Mouse (Mus musculus) ovary, adult 2 months (tissue): Measurements from ENCODE around the gene Pcsk1n. TPM values are rescaled to one million over a fixed set of nuclear protein-coding genes. Genes with fewer than 3 reads are reported as not detected.

ENCODE experiments used
- polyA plus RNA-seq: library from polyadenylated mRNA; depleted of rRNA; stranded (reverse); fragments of >200 nt; gene quantifications from 2 replicates; pipeline ENCODE4 v1.2.3, GENCODE M21; 2012; rRNA removed

The Pcsk1n gene
- polyA plus RNA-seq = 1.9 and 2.3 TPM in 2 replicates

DNA sequence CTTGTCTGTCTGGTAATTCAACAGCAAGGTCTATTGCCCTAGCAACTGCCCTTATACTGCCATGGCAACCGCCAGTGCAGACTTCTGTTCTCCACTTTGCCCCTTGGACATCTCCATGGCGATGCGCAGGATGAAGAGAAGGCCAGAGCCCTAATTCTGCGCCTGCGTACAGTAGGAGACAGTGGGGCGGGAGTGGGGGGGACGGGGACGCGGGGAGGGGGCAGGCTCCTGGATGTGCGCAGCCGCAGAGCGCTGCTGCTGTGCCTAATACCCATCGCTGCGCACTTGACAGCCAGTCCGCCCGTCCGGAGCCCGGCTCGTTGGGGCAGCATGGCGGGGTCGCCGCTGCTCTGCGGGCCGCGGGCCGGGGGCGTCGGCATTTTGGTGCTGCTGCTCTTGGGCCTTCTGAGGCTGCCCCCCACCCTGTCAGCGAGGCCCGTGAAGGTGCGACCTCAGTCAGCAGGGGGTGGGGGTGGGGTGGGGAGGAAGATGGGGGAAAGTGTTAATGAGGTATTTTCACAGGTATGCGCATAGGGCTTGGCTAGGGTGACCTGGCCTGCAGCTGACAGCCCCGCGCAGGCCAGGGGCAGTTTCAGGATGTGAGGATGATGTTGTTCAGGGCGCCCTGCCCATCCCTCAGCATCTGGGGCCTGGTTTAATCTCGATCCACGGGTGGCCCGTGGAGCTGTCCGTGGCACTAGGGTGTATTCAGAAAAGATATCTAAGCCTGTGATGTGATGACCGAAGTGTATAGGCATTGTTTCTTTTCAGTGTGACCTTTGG is at the start of gene Pcsk1n:
Gene Pcsk1n, plus strand, starts transcription at position 222 of the 783 bp plus-strand sequence.

GRCm38 (mm10) chrX:7878007-7878419 is 41.6 kb upstream of the Pcsk1n start, which contains the start of gene Pim2:
Pim2 (plus strand) TSS chrX:7878262.

GRCm38 (mm10) chrX:7883841-7884567 is 35.6 kb upstream of the Pcsk1n start, which contains the start of gene Slc35a2:
Slc35a2 (plus strand) TSS chrX:7884028.

GRCm38 (mm10) chrX:7898880-7899874 is 20.4 kb upstream of the Pcsk1n start, which contains the start of the genes Pqbp1 and Timm17b:
Pqbp1 (minus strand) TSS chrX:7899269.
Timm17b (plus strand) TSS chrX:7899357.

GRCm38 (mm10) chrX:7907735-7908134 is 11.9 kb upstream of the Pcsk1n start, which contains the start of gene Gm10491:
Gm10491 (minus strand) TSS chrX:7907835.

DNA sequence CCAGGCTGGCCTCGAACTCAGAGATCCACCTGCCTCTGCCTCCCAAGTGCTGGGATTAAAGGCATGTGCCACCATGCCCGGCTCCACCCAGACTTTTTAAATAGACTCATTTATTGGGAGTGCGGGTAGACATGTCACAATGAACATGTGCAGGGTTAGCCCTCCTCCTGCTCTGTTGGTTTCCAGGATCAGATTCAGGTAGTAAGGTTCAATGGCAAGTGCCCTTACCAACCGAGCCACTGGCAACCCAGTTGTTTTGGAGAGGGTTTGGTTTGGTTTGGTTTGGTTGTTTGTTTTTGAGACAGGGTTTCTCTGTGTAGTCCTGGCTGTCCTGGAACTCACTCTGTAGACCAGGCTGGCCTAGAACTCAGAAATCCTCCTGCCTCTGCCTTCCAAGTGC is 10.4 kb upstream of the Pcsk1n start, which contains the start of gene Gm10490:
Gene Gm10490, plus strand, starts transcription at position 301 of the 400 bp plus-strand sequence.

DNA sequence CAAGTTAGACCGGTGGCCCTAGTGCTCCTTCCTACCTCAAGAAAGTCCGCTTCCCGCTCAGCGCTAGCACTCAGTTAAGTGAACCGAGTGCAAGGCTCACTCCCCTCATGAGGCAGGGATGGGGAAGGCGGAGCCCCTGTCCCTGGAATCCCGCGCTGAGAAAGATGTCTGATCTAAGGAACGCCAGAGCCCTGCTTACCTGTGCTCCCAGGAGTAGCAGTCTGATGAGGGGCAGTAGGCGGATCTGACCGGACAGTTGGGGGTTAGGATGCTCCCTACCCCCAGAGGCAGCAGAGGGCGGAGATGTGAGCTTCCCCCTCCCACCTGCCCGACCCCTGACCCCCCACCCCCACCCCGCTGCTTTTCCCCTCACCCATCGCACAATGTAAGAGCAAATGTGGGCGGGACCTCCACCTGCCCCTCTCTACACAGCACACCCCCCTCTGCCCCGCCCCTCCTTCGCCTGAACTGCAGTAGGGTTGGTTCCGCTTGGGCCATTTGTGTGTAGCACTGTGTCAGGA is 8.7 kb downstream of the Pcsk1n start, which contains the start of gene Eras:
Gene Eras, minus strand, starts transcription at position 338 of the 521 bp plus-strand sequence.

GRCm38 (mm10) chrX:7947108-7947899 is 27.7 kb downstream of the Pcsk1n start, which contains the start of gene Hdac6:
Hdac6 (minus strand) TSS chrX:7947889.

Other genes with a start within 250 kb of the Pcsk1n start
- 149 and 231 TPM in 2 replicates for gene Plp2, start 248.4 kb upstream of the Pcsk1n start, polyA plus RNA-seq
- 3.4 and 4.6 TPM in 2 replicates for gene Magix, start 238.6 kb upstream of the Pcsk1n start, polyA plus RNA-seq
- gene Gpkow, start 222.7 kb upstream of the Pcsk1n start, polyA plus RNA-seq = 7.9 and 9.3 TPM in 2 replicates
- gene Wdr45, start 205.5 kb upstream of the Pcsk1n start, polyA plus RNA-seq = 46.9 and 64.6 TPM in 2 replicates
- 0.71 and 1.6 TPM in 2 replicates for gene Gm45208, start 197.6 kb upstream of the Pcsk1n start, polyA plus RNA-seq
- gene Praf2, start 191.4 kb upstream of the Pcsk1n start, polyA plus RNA-seq = 90.1 and 91.4 TPM in 2 replicates
- 29.6 and 35.3 TPM in 2 replicates for gene Ccdc120, start 168.9 kb upstream of the Pcsk1n start, polyA plus RNA-seq
- gene Tfe3, start 157.3 kb upstream of the Pcsk1n start, polyA plus RNA-seq = 35.2 and 35.4 TPM in 2 replicates
- 34.1 and 34.5 TPM in 2 replicates for gene Gripap1, start 130.1 kb upstream of the Pcsk1n start, polyA plus RNA-seq
- gene Kcnd1, start 97.5 kb upstream of the Pcsk1n start, polyA plus RNA-seq = 2.3 and 3.0 TPM in 2 replicates
- 27.6 and 29.9 TPM in 2 replicates for gene Otud5, start 78.5 kb upstream of the Pcsk1n start, polyA plus RNA-seq
- gene Pim2, start 41.6 kb upstream of the Pcsk1n start, polyA plus RNA-seq = 16.5 and 18.2 TPM in 2 replicates
- gene Slc35a2, start 35.8 kb upstream of the Pcsk1n start, polyA plus RNA-seq = 129 and 132 TPM in 2 replicates
- gene Pqbp1, start 20.6 kb upstream of the Pcsk1n start, polyA plus RNA-seq = 53.7 and 69.5 TPM in 2 replicates
- gene Timm17b, start 20.5 kb upstream of the Pcsk1n start, polyA plus RNA-seq = 41.8 and 57.6 TPM in 2 replicates
- not detected in 2 replicates for gene Gm10491, start 12.0 kb upstream of the Pcsk1n start, polyA plus RNA-seq
- not detected in 2 replicates for gene Gm10490, start 10.3 kb upstream of the Pcsk1n start, polyA plus RNA-seq
- gene Eras, start 8.8 kb downstream of the Pcsk1n start, polyA plus RNA-seq = not detected in 2 replicates
- gene Hdac6, start 28.1 kb downstream of the Pcsk1n start, polyA plus RNA-seq = 51.2 and 62.0 TPM in 2 replicates
- gene Gata1, start 58.2 kb downstream of the Pcsk1n start, polyA plus RNA-seq = 8.0 and 9.2 TPM in 2 replicates
- gene Glod5, start 98.7 kb downstream of the Pcsk1n start, polyA plus RNA-seq = not detected in 2 replicates
- 19.6 and 26.9 TPM in 2 replicates for gene Suv39h1, start 154.9 kb downstream of the Pcsk1n start, polyA plus RNA-seq
- 3.2 TPM in 2 replicates for gene Was, start 170.7 kb downstream of the Pcsk1n start, polyA plus RNA-seq
- 259 and 304 TPM in 2 replicates for gene Wdr13, start 213.1 kb downstream of the Pcsk1n start, polyA plus RNA-seq
- 79.2 and 93.2 TPM in 2 replicates for gene Rbm3, start 226.1 kb downstream of the Pcsk1n start, polyA plus RNA-seq